Mouse (Mus musculus): ENCODE results near the gene Osgin1. TPM values are rescaled to one million over a fixed set of nuclear protein-coding genes. Genes with fewer than 3 reads are reported as not detected.

Osgin1 gene
- polyA plus RNA-seq, 1 experiment, result not detected

DNA sequence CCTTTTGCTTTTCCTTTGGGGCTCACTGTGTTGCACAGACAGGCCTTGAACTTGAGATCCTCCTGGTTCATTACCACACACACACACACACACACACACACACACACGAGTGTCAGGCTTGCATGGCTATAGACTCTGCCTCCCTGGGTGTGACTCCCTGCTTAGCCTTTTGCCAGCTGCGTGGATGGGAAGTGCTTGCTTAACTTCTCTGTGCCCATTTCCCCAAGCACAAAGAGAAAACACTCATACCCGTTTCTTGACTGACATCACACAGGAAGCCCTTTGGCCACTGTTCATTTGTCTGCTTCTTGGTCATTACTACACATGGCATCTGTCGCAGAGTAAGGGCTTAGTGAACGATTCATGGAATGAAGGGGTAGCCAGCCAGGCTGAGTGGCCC, 8.1 kb downstream of the Osgin1 start:
- Histone ChIP-seq H3K36me3 (ENCODE audit: control insufficient read depth, insufficient read depth, low read length, poor library complexity, severe bottlenecking) (no peaks in the 10 kb centered on the region), H3K9ac (ENCODE audit: low read depth, poor library complexity, severe bottlenecking) (no peak overlapping the region), H3K27me3 (ENCODE audit: control insufficient read depth, insufficient read depth, low read length, poor library complexity, severe bottlenecking) (peaks cover under 1% of the 10 kb centered on the region), H3K9me3 (replicated peaks; ENCODE audit: control insufficient read depth, insufficient read depth, low read length, poor library complexity, severe bottlenecking) (no peaks in the 10 kb centered on the region), H3K27ac (ENCODE audit: insufficient read depth, low read length) (no peak overlapping the region), H3K4me3 (ENCODE audit: low read depth, low read length) (no peak overlapping the region), H3K4me1 (ENCODE audit: control insufficient read depth, insufficient read depth, low read length) (no peaks in the 10 kb centered on the region)
- TF ChIP-seq EP300 (IDR thresholded peaks at IDR 0.05; ENCODE audit: insufficient read depth, low read depth, low read length) (no peak), POLR2A (IDR thresholded peaks at IDR 0.05; ENCODE audit: insufficient read depth, low read length) (no peak), CTCF (IDR thresholded peaks at IDR 0.05; ENCODE audit: low read depth, low read length) (no peak)

DNA sequence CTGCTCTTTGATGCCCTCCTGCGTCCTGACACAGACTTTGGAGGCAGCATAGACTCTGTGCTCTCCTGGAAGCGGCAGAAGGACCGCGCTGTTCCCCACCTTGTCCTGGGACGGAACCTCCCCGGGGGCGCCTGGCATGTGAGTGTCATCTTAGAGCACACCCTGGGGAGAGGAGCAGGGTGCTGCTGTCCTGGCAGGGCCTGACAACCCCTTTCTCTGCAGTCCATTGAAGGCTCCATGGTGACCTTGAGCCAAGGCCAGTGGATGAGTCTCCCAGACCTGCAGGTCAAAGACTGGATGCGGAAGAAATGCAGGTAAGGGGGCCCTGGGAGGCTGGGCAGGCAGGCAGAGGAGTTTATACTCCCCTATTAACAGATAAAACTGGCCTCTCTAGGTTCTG, 9.0 kb downstream of the Osgin1 start:
- TF ChIP-seq EP300 (IDR thresholded peaks at IDR 0.05; ENCODE audit: insufficient read depth, low read depth, low read length), result no peak
- TF ChIP-seq POLR2A (IDR thresholded peaks at IDR 0.05; ENCODE audit: insufficient read depth, low read length), result no peak
- TF ChIP-seq CTCF (IDR thresholded peaks at IDR 0.05; ENCODE audit: low read depth, low read length), result no peak
- no peaks in the 10 kb centered on the region for H3K4me1 ChIP-seq (ENCODE audit: control insufficient read depth, insufficient read depth, low read length)
- H3K9me3 ChIP-seq (replicated peaks; ENCODE audit: control insufficient read depth, insufficient read depth, low read length, poor library complexity, severe bottlenecking), result no peaks in the 10 kb centered on the region
- no peak overlapping the region for H3K4me3 ChIP-seq (ENCODE audit: low read depth, low read length)
- H3K27me3 ChIP-seq (ENCODE audit: control insufficient read depth, insufficient read depth, low read length, poor library complexity, severe bottlenecking), result peaks cover 8% of the 10 kb centered on the region
- no peaks in the 10 kb centered on the region for H3K36me3 ChIP-seq (ENCODE audit: control insufficient read depth, insufficient read depth, low read length, poor library complexity, severe bottlenecking)
- no peak overlapping the region for H3K27ac ChIP-seq (ENCODE audit: insufficient read depth, low read length)
- no peak overlapping the region for H3K9ac ChIP-seq (ENCODE audit: low read depth, poor library complexity, severe bottlenecking)

DNA sequence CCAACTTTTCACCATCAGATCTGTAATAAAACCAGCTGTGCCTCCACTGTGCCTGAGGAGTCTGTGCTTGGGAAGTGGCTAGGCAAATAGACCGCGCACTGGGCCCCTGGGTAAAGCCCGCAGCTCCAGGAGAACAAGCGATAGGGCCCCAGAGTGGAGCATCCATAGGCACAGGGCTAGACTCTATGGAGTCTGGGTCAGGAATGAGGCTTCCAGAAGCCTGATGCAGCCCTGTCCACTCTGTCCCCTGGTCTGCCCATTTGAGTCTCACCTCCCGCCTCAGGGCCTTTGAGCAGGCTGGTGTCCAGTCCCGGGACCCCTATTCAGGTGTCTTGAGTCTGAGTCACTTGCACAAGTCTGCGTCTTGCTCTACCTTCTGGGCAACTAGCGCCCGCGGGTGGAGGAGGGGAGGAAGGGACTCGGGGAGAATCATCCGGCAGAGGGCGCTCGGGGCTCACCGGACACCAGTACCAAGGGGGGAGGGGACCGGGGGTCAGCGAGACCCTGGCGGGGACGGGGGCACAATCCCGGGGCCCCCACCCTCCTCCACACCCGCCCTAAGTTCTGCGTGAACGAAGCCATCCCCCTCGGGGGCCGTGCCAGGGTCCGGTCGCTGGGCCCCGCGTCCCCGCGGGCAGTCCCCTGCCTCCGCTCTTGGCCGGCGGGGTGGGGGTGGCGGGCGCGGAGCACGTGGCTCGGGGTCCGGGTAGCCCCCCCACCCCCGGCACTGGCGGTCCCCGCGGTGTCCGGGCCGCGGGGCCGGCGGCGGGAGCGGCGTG, 12.5 kb downstream of the Osgin1 start, which contains the start of gene Necab2:
TSS of gene Necab2 (plus strand) at position 509 of the 779 bp plus-strand sequence.
- TF ChIP-seq EP300 (IDR thresholded peaks at IDR 0.05; ENCODE audit: insufficient read depth, low read depth, low read length) (0 out of 2 replicates have a peak, but pooled peaks have one; percentile 20), CTCF (IDR thresholded peaks at IDR 0.05; ENCODE audit: low read depth, low read length) (peak; percentile 82), POLR2A (IDR thresholded peaks at IDR 0.05; ENCODE audit: insufficient read depth, low read length) (no peak)
- Histone ChIP-seq H3K27ac (ENCODE audit: insufficient read depth, low read length) (no peak within 1 kb of the TSS), H3K9ac (ENCODE audit: low read depth, poor library complexity, severe bottlenecking) (peak within 1 kb of the TSS; percentile 94), H3K36me3 (ENCODE audit: control insufficient read depth, insufficient read depth, low read length, poor library complexity, severe bottlenecking) (no peaks in the 10 kb centered on the region), H3K27me3 (ENCODE audit: control insufficient read depth, insufficient read depth, low read length, poor library complexity, severe bottlenecking) (peaks cover 8% of the 10 kb centered on the region), H3K4me1 (ENCODE audit: control insufficient read depth, insufficient read depth, low read length) (no peaks in the 10 kb centered on the region), H3K9me3 (replicated peaks; ENCODE audit: control insufficient read depth, insufficient read depth, low read length, poor library complexity, severe bottlenecking) (no peaks in the 10 kb centered on the region), H3K4me3 (ENCODE audit: low read depth, low read length) (peak within 1 kb of the TSS; percentile 63)

DNA sequence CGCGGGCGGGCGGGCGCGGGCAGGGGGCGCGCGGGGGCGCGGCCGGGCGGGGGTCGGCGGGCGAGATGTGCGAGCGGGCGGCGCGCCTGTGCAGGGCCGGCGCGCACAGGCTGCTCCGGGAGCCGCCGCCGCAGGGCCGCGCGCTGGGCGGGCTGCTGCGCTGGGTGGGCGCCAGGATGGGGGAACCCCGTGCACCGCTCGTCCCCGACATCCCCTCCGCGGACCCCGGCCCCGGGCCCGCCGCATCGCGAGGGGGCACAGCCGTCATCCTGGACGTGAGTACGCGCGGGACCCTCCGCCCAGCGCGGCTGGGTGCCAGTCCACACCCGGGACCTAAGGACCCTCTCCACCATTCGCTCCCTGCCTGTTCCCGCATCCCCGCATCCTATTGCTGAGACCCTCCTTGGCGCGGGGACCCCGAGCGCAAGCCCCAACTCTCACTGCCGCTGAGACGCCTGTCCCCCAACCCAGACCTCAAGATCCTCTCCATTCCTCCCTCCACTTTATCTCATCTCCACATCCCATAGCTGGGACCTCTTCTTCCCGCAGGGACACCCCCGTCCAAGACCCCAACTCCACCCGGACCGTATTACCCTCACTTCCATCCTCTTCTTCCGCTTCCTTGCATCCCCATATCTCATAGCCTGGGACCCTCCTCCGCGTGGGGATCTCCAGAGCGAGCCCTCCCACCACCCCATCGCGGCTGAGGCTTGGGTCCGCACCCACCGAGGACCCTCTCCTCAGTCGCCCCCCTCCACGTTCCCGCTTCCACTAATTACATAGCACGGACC, 13.3 kb downstream of the Osgin1 start:
- Histone ChIP-seq H3K4me3 (ENCODE audit: low read depth, low read length) (peak overlapping the region; percentile 63), H3K27me3 (ENCODE audit: control insufficient read depth, insufficient read depth, low read length, poor library complexity, severe bottlenecking) (peaks cover 8% of the 10 kb centered on the region), H3K9ac (ENCODE audit: low read depth, poor library complexity, severe bottlenecking) (peak overlapping the region; percentile 94), H3K9me3 (replicated peaks; ENCODE audit: control insufficient read depth, insufficient read depth, low read length, poor library complexity, severe bottlenecking) (no peaks in the 10 kb centered on the region), H3K36me3 (ENCODE audit: control insufficient read depth, insufficient read depth, low read length, poor library complexity, severe bottlenecking) (no peaks in the 10 kb centered on the region), H3K27ac (ENCODE audit: insufficient read depth, low read length) (no peak overlapping the region), H3K4me1 (ENCODE audit: control insufficient read depth, insufficient read depth, low read length) (no peaks in the 10 kb centered on the region)
- TF ChIP-seq EP300 (IDR thresholded peaks at IDR 0.05; ENCODE audit: insufficient read depth, low read depth, low read length) (no peak), CTCF (IDR thresholded peaks at IDR 0.05; ENCODE audit: low read depth, low read length) (no peak), POLR2A (IDR thresholded peaks at IDR 0.05; ENCODE audit: insufficient read depth, low read length) (no peak)

DNA sequence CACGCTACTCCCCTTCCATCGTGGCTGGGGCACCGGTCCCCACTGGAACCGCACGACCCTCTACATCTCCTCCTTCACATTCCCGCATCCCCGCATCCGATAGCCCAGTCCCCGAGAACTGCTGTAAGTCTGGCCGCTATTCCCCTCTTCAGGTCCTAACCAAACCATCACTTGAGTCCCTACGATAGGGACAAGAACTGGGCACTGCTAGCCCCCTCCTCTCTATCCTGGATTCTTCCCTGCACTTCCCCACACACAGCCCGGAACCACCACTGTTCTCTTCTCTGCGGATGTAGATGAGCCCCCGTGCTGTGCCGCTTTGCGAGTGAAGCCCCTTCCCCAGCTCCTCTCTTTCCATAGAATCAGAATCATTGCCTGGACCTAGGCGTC, 13.9 kb downstream of the Osgin1 start:
- no peaks in the 10 kb centered on the region for H3K36me3 ChIP-seq (ENCODE audit: control insufficient read depth, insufficient read depth, low read length, poor library complexity, severe bottlenecking)
- H3K9me3 ChIP-seq (replicated peaks; ENCODE audit: control insufficient read depth, insufficient read depth, low read length, poor library complexity, severe bottlenecking), result no peaks in the 10 kb centered on the region
- H3K4me1 ChIP-seq (ENCODE audit: control insufficient read depth, insufficient read depth, low read length), result no peaks in the 10 kb centered on the region
- peak overlapping the region; percentile 63 for H3K4me3 ChIP-seq (ENCODE audit: low read depth, low read length)
- peak overlapping the region; percentile 94 for H3K9ac ChIP-seq (ENCODE audit: low read depth, poor library complexity, severe bottlenecking)
- peaks cover 8% of the 10 kb centered on the region for H3K27me3 ChIP-seq (ENCODE audit: control insufficient read depth, insufficient read depth, low read length, poor library complexity, severe bottlenecking)
- TF ChIP-seq EP300 (IDR thresholded peaks at IDR 0.05; ENCODE audit: insufficient read depth, low read depth, low read length), result no peak
- TF ChIP-seq POLR2A (IDR thresholded peaks at IDR 0.05; ENCODE audit: insufficient read depth, low read length), result no peak
- TF ChIP-seq CTCF (IDR thresholded peaks at IDR 0.05; ENCODE audit: low read depth, low read length), result no peak
- no peak overlapping the region for H3K27ac ChIP-seq (ENCODE audit: insufficient read depth, low read length)
